Mouse (Mus musculus) forebrain, embryonic 14.5 days (tissue): ENCODE results near the gene Rhox4c. TPM values are rescaled to one million over a fixed set of nuclear protein-coding genes. Genes with fewer than 3 reads are reported as not detected.
"Not testable (repeated sequence)": the region's sequence is repeated elsewhere in the genome, so short reads cannot be mapped to it uniquely, and the experiment has no call there.

Experiments
- ATAC-seq: fragments of 200-750 bp; cut with Nextera tagmentation; 2 replicates; pipeline ENCODE4 v1.8.0; 2017; ENCODE audit warnings: mild to moderate bottlenecking, moderate library complexity
- DNase-seq: peaks from one replicate; pipeline ENCODE4 v3.0.0-alpha.2; 2015; ENCODE audit warnings: low spot score
- H3K27ac ChIP-seq: fragments of 300-500 bp; sonication (generic); 2 replicates; pipeline ENCODE4 v1.5.1; 2014; ENCODE audit warnings: low read depth, mild to moderate bottlenecking, control low read depth, low read length, moderate library complexity
- H3K27me3 ChIP-seq: fragments of 300-500 bp; sonication (generic); replicated peaks from 2 replicates; pipeline ENCODE4 v1.6.1; 2014; ENCODE audit warnings: low read length, control low read depth, mixed read lengths; ENCODE audit not compliant: control insufficient read depth, insufficient read depth
- H3K36me3 ChIP-seq: fragments of 300-500 bp; sonication (generic); 2 replicates; pipeline ENCODE4 v1.6.1; 2014; ENCODE audit warnings: low read length, control low read depth; ENCODE audit not compliant: control insufficient read depth, insufficient read depth
- H3K4me1 ChIP-seq: fragments of 300-500 bp; sonication (generic); 2 replicates; pipeline ENCODE4 v1.6.1; 2014; ENCODE audit warnings: antibody characterized with exemption, low read length, control low read depth; ENCODE audit not compliant: control insufficient read depth, insufficient read depth
- H3K4me2 ChIP-seq: fragments of 300-500 bp; sonication (generic); 2 replicates; pipeline ENCODE4 v1.6.1; 2014; ENCODE audit warnings: mild to moderate bottlenecking, control low read depth, low read length
- H3K4me3 ChIP-seq: fragments of 300-500 bp; sonication (generic); 2 replicates; pipeline ENCODE4 v1.5.1; 2014; ENCODE audit warnings: low read depth, low read length, control low read depth
- H3K9ac ChIP-seq: fragments of 300-500 bp; sonication (generic); 2 replicates; pipeline ENCODE4 v1.6.1; 2014; ENCODE audit warnings: mild to moderate bottlenecking, low read length, control low read depth, moderate library complexity
- H3K9me3 ChIP-seq: fragments of 300-500 bp; sonication (generic); replicated peaks from 2 replicates; pipeline ENCODE4 v1.6.1; 2016; ENCODE audit warnings: low read length, control low read depth, mixed read lengths; ENCODE audit not compliant: control insufficient read depth
- WGBS: fragments of 180-500 bp; shearing (Covaris S2); extraction: QIAGEN DNeasy Blood & Tissue Kit; methylation state at CpG from one replicate; pipeline ENCODE4 v1.1.7; 2014; 5-methylcytosine and 5-hydroxymethylcytosine counted together
- polyA plus RNA-seq: library from polyadenylated mRNA; unstranded; fragments of >200 nt; fragmentation: Nextera tagmentation; extraction: Ambion mirVana; gene quantifications from 2 replicates; pipeline ENCODE4 v1.2.1, GENCODE M21; 2014

The Rhox4c gene
- not detected in 2 replicates for polyA plus RNA-seq

DNA sequence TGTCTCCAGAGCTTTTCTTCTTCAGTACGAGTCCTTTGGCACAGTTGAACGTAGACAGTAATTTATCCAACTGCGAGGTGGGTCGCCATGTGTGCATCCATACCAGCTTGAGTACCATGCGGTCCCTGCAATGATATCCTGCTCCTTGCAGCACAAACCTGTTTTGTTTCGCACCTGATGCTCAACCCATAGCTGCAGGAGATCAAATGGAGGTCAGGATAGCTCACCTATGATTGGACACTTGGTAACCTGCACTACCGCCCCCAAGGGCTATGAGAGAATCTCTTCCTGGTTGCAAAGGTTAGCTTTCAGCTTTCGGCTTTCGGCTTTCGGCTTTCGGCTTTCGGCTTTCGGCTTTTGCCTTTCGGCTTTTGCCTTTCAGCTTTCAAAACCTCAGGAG lies at the start of gene Rhox4c:
TSS of gene Rhox4c (plus strand) at position 301 of the 400 bp plus-strand sequence.
- H3K4me1 ChIP-seq: not testable (repeated sequence)

GRCm38 (mm10) chrX:37432194-37432593 lies 47.9 kb upstream of the Rhox4c start, which contains the start of gene Rhox4b:
Gene Rhox4b, plus strand, starts transcription at chrX:37432494.
- H3K27ac ChIP-seq, ATAC-seq, H3K4me2 ChIP-seq, H3K4me1 ChIP-seq, H3K27me3 ChIP-seq, H3K36me3 ChIP-seq, H3K9me3 ChIP-seq, DNase-seq, H3K9ac ChIP-seq, H3K4me3 ChIP-seq: not testable (repeated sequence)
- WGBS: 94% methylated on average over 14 of the region's 15 CpGs

More for the DNA sequence above, at the start of gene Rhox4c:
- H3K27ac ChIP-seq, H3K4me2 ChIP-seq, ATAC-seq, H3K4me3 ChIP-seq, H3K36me3 ChIP-seq, H3K27me3 ChIP-seq, DNase-seq, H3K9me3 ChIP-seq, H3K9ac ChIP-seq: not testable (repeated sequence)
- WGBS: 92% methylated on average over 14 of the region's 14 CpGs

- H3K27me3 ChIP-seq, H3K9ac ChIP-seq, H3K27ac ChIP-seq, H3K4me3 ChIP-seq, H3K4me1 ChIP-seq, DNase-seq, H3K9me3 ChIP-seq, H3K4me2 ChIP-seq, ATAC-seq, H3K36me3 ChIP-seq: not testable (repeated sequence)
- 94% methylated on average over 7 of the region's 10 CpGs for WGBS
These were observed 26.8 kb upstream of the Rhox4c start, which contains the start of gene Rhox2c for GRCm38 (mm10) chrX:37453380-37453779. Gene Rhox2c, plus strand, starts transcription at chrX:37453680.

DNA sequence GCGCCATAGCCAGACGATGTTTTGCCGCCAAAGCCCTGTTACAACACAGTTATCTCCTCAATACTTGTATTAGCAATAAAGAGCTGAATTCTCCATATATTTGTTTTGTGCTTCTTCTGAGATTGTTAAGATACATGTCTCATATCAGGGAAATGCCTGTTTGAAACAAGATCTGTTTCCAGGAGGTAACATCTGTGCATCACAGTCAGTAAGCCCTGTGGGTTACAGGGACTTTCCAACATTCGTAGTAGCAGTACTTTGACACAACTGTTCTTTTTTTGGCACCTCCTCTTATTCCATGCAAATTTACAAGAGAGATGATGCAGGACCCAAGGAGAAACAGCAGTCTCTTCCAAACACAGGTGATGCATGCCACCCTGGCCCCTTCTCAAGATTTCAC lies 21.9 kb upstream of the Rhox4c start, which contains the start of gene Rhox3c:
TSS of gene Rhox3c (plus strand) at position 301 of the 400 bp plus-strand sequence.
- not testable (repeated sequence) for H3K27ac ChIP-seq, H3K9me3 ChIP-seq, H3K4me2 ChIP-seq, H3K36me3 ChIP-seq, DNase-seq, ATAC-seq, H3K4me3 ChIP-seq, H3K9ac ChIP-seq, H3K4me1 ChIP-seq, H3K27me3 ChIP-seq
- WGBS: 92% methylated on average over 3 of the region's 4 CpGs

DNA sequence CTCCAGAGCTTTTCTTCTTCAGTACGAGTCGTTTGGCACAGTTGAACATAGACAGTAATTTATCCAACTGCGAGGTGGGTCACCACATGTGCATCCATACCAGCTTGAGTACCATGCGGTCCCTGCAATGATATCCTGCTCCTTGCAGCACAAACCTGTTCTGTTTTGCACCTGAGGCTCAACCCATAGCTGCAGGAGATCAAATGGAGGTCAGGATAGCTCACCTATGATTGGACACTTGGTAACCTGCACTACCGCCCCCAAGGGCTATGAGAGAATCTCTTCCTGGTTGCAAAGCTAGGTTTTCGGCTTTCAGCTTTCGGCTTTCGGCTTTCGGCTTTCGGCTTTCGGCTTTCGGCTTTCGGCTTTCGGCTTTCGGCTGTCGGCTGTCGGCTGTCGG lies 33.9 kb downstream of the Rhox4c start, which contains the start of gene Rhox4d:
TSS of gene Rhox4d (plus strand) at position 301 of the 400 bp plus-strand sequence.
- not testable (repeated sequence) for H3K9ac ChIP-seq, H3K9me3 ChIP-seq, H3K4me2 ChIP-seq, H3K36me3 ChIP-seq, DNase-seq, ATAC-seq, H3K4me1 ChIP-seq, H3K4me3 ChIP-seq, H3K27ac ChIP-seq, H3K27me3 ChIP-seq
- WGBS: 95% methylated on average over 14 of the region's 18 CpGs

DNA sequence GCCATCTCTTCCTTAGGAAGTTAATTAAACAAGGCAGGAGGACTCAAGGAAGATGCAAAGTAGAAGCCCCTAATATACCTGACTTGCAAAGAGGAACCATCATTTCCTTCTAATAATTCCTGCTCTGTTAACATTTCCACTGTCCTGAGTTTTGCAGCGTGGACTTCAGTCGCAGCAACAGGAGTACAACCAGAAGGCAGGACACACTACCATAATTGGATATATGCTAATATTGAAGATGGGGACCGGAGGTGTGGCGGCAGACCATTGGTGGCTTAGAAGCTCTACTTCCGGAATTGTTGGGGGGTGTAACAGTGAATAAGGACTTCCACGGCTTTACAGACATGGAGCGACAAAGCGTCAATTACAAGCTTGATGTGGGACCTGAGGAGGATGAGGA lies 50.0 kb downstream of the Rhox4c start, which contains the start of gene Rhox2e:
TSS of gene Rhox2e (plus strand) at position 301 of the 400 bp plus-strand sequence.
- ATAC-seq, DNase-seq, H3K4me1 ChIP-seq, H3K9ac ChIP-seq, H3K27me3 ChIP-seq, H3K27ac ChIP-seq, H3K36me3 ChIP-seq, H3K4me3 ChIP-seq, H3K9me3 ChIP-seq, H3K4me2 ChIP-seq: not testable (repeated sequence)
- WGBS: 93% methylated on average over 2 of the region's 8 CpGs

Other genes with a start within 250 kb of the Rhox4c start
- gene Rhox2a, start 235.4 kb upstream of the Rhox4c start, polyA plus RNA-seq: not detected in 2 replicates
- not detected in 2 replicates for gene Rhox3a, start 230.4 kb upstream of the Rhox4c start, polyA plus RNA-seq
- gene Rhox4a, start 215.0 kb upstream of the Rhox4c start, polyA plus RNA-seq: not detected in 2 replicates
- gene Rhox3a2, start 100.3 kb upstream of the Rhox4c start, polyA plus RNA-seq: not detected in 2 replicates
- gene Rhox4a2, start 89.5 kb upstream of the Rhox4c start, polyA plus RNA-seq: not detected in 2 replicates
- not detected in 2 replicates for gene Rhox2b, start 68.3 kb upstream of the Rhox4c start, polyA plus RNA-seq
- gene Rhox4b, start 47.8 kb upstream of the Rhox4c start, polyA plus RNA-seq: not detected in 2 replicates
- gene Rhox2c, start 26.7 kb upstream of the Rhox4c start, polyA plus RNA-seq: not detected in 2 replicates
- not detected in 2 replicates for gene Rhox3c, start 21.8 kb upstream of the Rhox4c start, polyA plus RNA-seq
- gene Rhox2d, start 13.1 kb downstream of the Rhox4c start, polyA plus RNA-seq: not detected in 2 replicates
- not detected in 2 replicates for gene Rhox4d, start 34.0 kb downstream of the Rhox4c start, polyA plus RNA-seq
- gene Rhox2e, start 50.1 kb downstream of the Rhox4c start, polyA plus RNA-seq: not detected in 2 replicates
- not detected in 2 replicates for gene Rhox3e, start 61.7 kb downstream of the Rhox4c start, polyA plus RNA-seq
- gene Rhox4e, start 77.1 kb downstream of the Rhox4c start, polyA plus RNA-seq: not detected in 2 replicates
- gene Rhox2f, start 91.1 kb downstream of the Rhox4c start, polyA plus RNA-seq: not detected in 2 replicates
- gene Rhox3f, start 100.7 kb downstream of the Rhox4c start, polyA plus RNA-seq: not detected in 2 replicates
- gene Rhox4f, start 127.4 kb downstream of the Rhox4c start, polyA plus RNA-seq: not detected in 2 replicates
- not detected in 2 replicates for gene Rhox3g, start 148.3 kb downstream of the Rhox4c start, polyA plus RNA-seq
- gene Rhox2g, start 163.1 kb downstream of the Rhox4c start, polyA plus RNA-seq: not detected in 2 replicates
- gene Rhox4g, start 171.0 kb downstream of the Rhox4c start, polyA plus RNA-seq: not detected in 2 replicates
- not detected in 2 replicates for gene Rhox3h, start 188.4 kb downstream of the Rhox4c start, polyA plus RNA-seq
- gene Rhox2h, start 192.9 kb downstream of the Rhox4c start, polyA plus RNA-seq: not detected in 2 replicates